Mouse (Mus musculus) adrenal gland, postnatal 36 days (tissue): ENCODE measurements around the gene Paf1. TPM values are rescaled to one million over a fixed set of nuclear protein-coding genes. Genes with fewer than 3 reads are reported as not detected.

Source experiments
- DNase-seq, 2 experiments: peaks; one replicate each; pipeline ENCODE4 v3.0.0; 2021; ENCODE audit warnings: mixed read lengths in 1 of 2
- long read RNA-seq, 2 experiments: library from polyadenylated mRNA; stranded (forward); transcript quantifications; one replicate each; pipeline ENCODE4 v2.0.0; 2021; ENCODE audit warnings: borderline sequencing depth in 2 of 2
- total RNA-seq, 2 experiments: library from RNA; stranded (reverse); gene quantifications; 2 replicates each; pipeline ENCODE4 v1.2.3; 2021

Paf1 gene
- total RNA-seq = 10 to 100 TPM; 67.3 to 77.7 TPM
- long read RNA-seq, experiment 1, transcript Paf1-201 (14 exons, 2,003 nt) = major isoform, 33 of 43 reads
- long read RNA-seq, experiment 1, partial matches to known transcripts = 3 of 43 reads
- long read RNA-seq, experiment 1, other reads (novel, unspliced or antisense) = 6 of 43 reads
- long read RNA-seq, experiment 2, transcript Paf1-201 (14 exons, 2,003 nt) = major isoform, 19 of 23 reads
- long read RNA-seq, experiment 2, partial matches to known transcripts = 2 of 23 reads
- long read RNA-seq, experiment 2, other reads (novel, unspliced or antisense) = 2 of 23 reads

GRCm38 (mm10) chr7:28392429-28393271 is at the start of gene Paf1, which contains the start of gene Med29:
TSS of gene Paf1 (plus strand) at chr7:28392951.
TSS of gene Med29 (minus strand) at chr7:28392708.
- DNase-seq = peak; percentile 95 to 96

GRCm38 (mm10) chr7:28344637-28345036 is 48.1 kb upstream of the Paf1 start:
- DNase-seq = peak; percentile 71 to 73

- DNase-seq = peak; percentile 81 to 86
These were observed 45.0 kb upstream of the Paf1 start for GRCm38 (mm10) chr7:28347746-28348145.

- DNase-seq = no peak
These were observed 44.1 kb upstream of the Paf1 start for GRCm38 (mm10) chr7:28348601-28349000.

- peak; percentile 98 to 99 for DNase-seq
These were observed 42.4 kb upstream of the Paf1 start, which contains the start of gene Rps16 for GRCm38 (mm10) chr7:28350155-28350883. TSS of gene Rps16 (plus strand) at chr7:28350652.

- no peak for DNase-seq
These were observed 41.0 kb upstream of the Paf1 start for GRCm38 (mm10) chr7:28351676-28352191.

- no peak for DNase-seq
These were observed 39.5 kb upstream of the Paf1 start for GRCm38 (mm10) chr7:28353267-28353666.

- no peak for DNase-seq
These were observed 38.6 kb upstream of the Paf1 start for GRCm38 (mm10) chr7:28354113-28354581.

- no peak for DNase-seq
These were observed 38.2 kb upstream of the Paf1 start for GRCm38 (mm10) chr7:28354596-28354995.

- no peak for DNase-seq
These were observed 37.5 kb upstream of the Paf1 start for GRCm38 (mm10) chr7:28355221-28355620.

- DNase-seq = peak; percentile 45 to 52
These were observed 35.8 kb upstream of the Paf1 start for GRCm38 (mm10) chr7:28356981-28357380.

- DNase-seq = peak; percentile 61 to 63
These were observed 34.8 kb upstream of the Paf1 start for GRCm38 (mm10) chr7:28357984-28358383.

GRCm38 (mm10) chr7:28358431-28358830 is 34.3 kb upstream of the Paf1 start:
- no peak for DNase-seq

GRCm38 (mm10) chr7:28359854-28360253 is 32.9 kb upstream of the Paf1 start:
- DNase-seq = no peak

- DNase-seq = no peak
These were observed 32.5 kb upstream of the Paf1 start for GRCm38 (mm10) chr7:28360291-28360690.

GRCm38 (mm10) chr7:28361647-28362341 is 31.0 kb upstream of the Paf1 start:
- DNase-seq = no peak

GRCm38 (mm10) chr7:28362441-28363060 is 30.2 kb upstream of the Paf1 start:
- no peak for DNase-seq

- no peak for DNase-seq
These were observed 25.0 kb upstream of the Paf1 start for GRCm38 (mm10) chr7:28367663-28368275.

- no peak for DNase-seq
These were observed 24.4 kb upstream of the Paf1 start for GRCm38 (mm10) chr7:28368276-28368920.

- no peak for DNase-seq
These were observed 22.7 kb upstream of the Paf1 start for GRCm38 (mm10) chr7:28370051-28370450.
